Mouse (Mus musculus) monocyte, adult 2 months (primary cell): ENCODE data around the gene Aldh3b1.
A peak's percentile ranks its signal among the peaks of the same experiment; 100 is the strongest.

ENCODE experiments used
- DNase-seq, 2 experiments: peaks; one replicate each; pipeline ENCODE4 v3.0.0; 2022; ENCODE audit warnings: low spot score in 2 of 2, low read depth in 1 of 2

Gene Aldh3b1

GRCm38 (mm10) chr19:3913692-3914091 lies 15.9 kb downstream of the Aldh3b1 start:
- DNase-seq = no peak

- peak; percentile 88 to 92 for DNase-seq
Measured at GRCm38 (mm10) chr19:3912337-3913204, 17.0 kb downstream of the Aldh3b1 start, which contains the start of gene Ndufs8. TSS of gene Ndufs8 (minus strand) at chr19:3912774.

GRCm38 (mm10) chr19:3910206-3910605 lies 19.4 kb downstream of the Aldh3b1 start:
- no peak for DNase-seq

- peak in 1 of 2 experiments; percentile 37 for DNase-seq
Measured at GRCm38 (mm10) chr19:3907876-3908660, 21.5 kb downstream of the Aldh3b1 start.

GRCm38 (mm10) chr19:3906795-3907786 lies 22.5 kb downstream of the Aldh3b1 start, which contains the start of gene Tcirg1:
TSS of gene Tcirg1 (minus strand) at chr19:3907133.
- peak in 1 of 2 experiments; percentile 62 for DNase-seq

GRCm38 (mm10) chr19:3906326-3906725 lies 23.3 kb downstream of the Aldh3b1 start:
- no peak for DNase-seq

- DNase-seq = peak in 1 of 2 experiments; percentile 57
Measured at GRCm38 (mm10) chr19:3905261-3905969, 24.2 kb downstream of the Aldh3b1 start.

- no peak for DNase-seq
Measured at GRCm38 (mm10) chr19:3904363-3904675, 25.3 kb downstream of the Aldh3b1 start.

- no peak for DNase-seq
Measured at GRCm38 (mm10) chr19:3903648-3904362, 25.8 kb downstream of the Aldh3b1 start.

- no peak for DNase-seq
Measured at GRCm38 (mm10) chr19:3902966-3903365, 26.6 kb downstream of the Aldh3b1 start.

- DNase-seq = no peak
Measured at GRCm38 (mm10) chr19:3899618-3900017, 30.0 kb downstream of the Aldh3b1 start.

- DNase-seq = no peak
Measured at GRCm38 (mm10) chr19:3898952-3899351, 30.7 kb downstream of the Aldh3b1 start.

GRCm38 (mm10) chr19:3897557-3897956 lies 32.1 kb downstream of the Aldh3b1 start:
- DNase-seq = no peak

GRCm38 (mm10) chr19:3896208-3896607 lies 33.4 kb downstream of the Aldh3b1 start:
- no peak for DNase-seq

- DNase-seq = no peak
Measured at GRCm38 (mm10) chr19:3895171-3895631, 34.4 kb downstream of the Aldh3b1 start.

- no peak for DNase-seq
Measured at GRCm38 (mm10) chr19:3894294-3894693, 35.3 kb downstream of the Aldh3b1 start.

GRCm38 (mm10) chr19:3893545-3894116 lies 36.0 kb downstream of the Aldh3b1 start:
- DNase-seq = no peak

- DNase-seq = no peak
Measured at GRCm38 (mm10) chr19:3890181-3890580, 39.4 kb downstream of the Aldh3b1 start.

- DNase-seq = no peak
Measured at GRCm38 (mm10) chr19:3889096-3889495, 40.5 kb downstream of the Aldh3b1 start.
